Mouse (Mus musculus) CD4-positive, CD25-positive, alpha-beta regulatory T cell, adult 9 weeks (primary cell): ENCODE results near the gene Sh2d3c. TPM values are rescaled to one million over a fixed set of nuclear protein-coding genes. Genes with fewer than 3 reads are reported as not detected.

ENCODE experiments used
- polyA plus RNA-seq: library from polyadenylated mRNA; unstranded; fragments of 100-300 nt; shearing (Covaris generic); gene quantifications from one replicate; pipeline ENCODE4 v1.2.1, GENCODE M21; 2017

Gene Sh2d3c
- polyA plus RNA-seq, result 126 TPM

GRCm38 (mm10) chr2:32720681-32721229, at the start of gene Sh2d3c:
Gene Sh2d3c (plus strand): TSS chr2:32721055.

GRCm38 (mm10) chr2:32704021-32704421, 16.8 kb upstream of the Sh2d3c start, which contains the start of gene Fpgs:
Gene Fpgs (minus strand): TSS chr2:32704145.

GRCm38 (mm10) chr2:32712934-32713817, 7.7 kb upstream of the Sh2d3c start, which contains the start of gene Cdk9:
Gene Cdk9 (minus strand): TSS chr2:32713076.

GRCm38 (mm10) chr2:32740916-32741272, 20.0 kb downstream of the Sh2d3c start, which contains the start of gene 6330409D20Rik:
Gene 6330409D20Rik (minus strand): TSS chr2:32741016.

GRCm38 (mm10) chr2:32757056-32757845, 36.4 kb downstream of the Sh2d3c start, which contains the start of gene Tor2a:
Gene Tor2a (plus strand): TSS chr2:32757234.

GRCm38 (mm10) chr2:32775359-32776074, 54.7 kb downstream of the Sh2d3c start, which contains the start of the genes Ttc16 and Ptrh1:
Gene Ttc16 (minus strand): TSS chr2:32775633.
Gene Ptrh1 (plus strand): TSS chr2:32775786.

GRCm38 (mm10) chr2:32784048-32784681, 63.3 kb downstream of the Sh2d3c start, which contains the start of gene Cfap157:
Gene Cfap157 (minus strand): TSS chr2:32784428.

Other genes with a start within 250 kb of the Sh2d3c start
- gene Fam102a, start 185.7 kb upstream of the Sh2d3c start, polyA plus RNA-seq, result 67.8 TPM
- gene Dpm2, start 150.2 kb upstream of the Sh2d3c start, polyA plus RNA-seq, result 161 TPM
- not detected for gene Pip5kl1, start 146.3 kb upstream of the Sh2d3c start, polyA plus RNA-seq
- gene 9430097D07Rik, start 145.4 kb upstream of the Sh2d3c start, polyA plus RNA-seq, result not detected
- 57.7 TPM for gene St6galnac4, start 134.0 kb upstream of the Sh2d3c start, polyA plus RNA-seq
- gene St6galnac6, start 121.3 kb upstream of the Sh2d3c start, polyA plus RNA-seq, result 3.9 TPM
- not detected for gene Ak1, start 99.3 kb upstream of the Sh2d3c start, polyA plus RNA-seq
- 0.07 TPM for gene Eng, start 74.5 kb upstream of the Sh2d3c start, polyA plus RNA-seq
- 22.8 TPM for gene Fpgs, start 16.9 kb upstream of the Sh2d3c start, polyA plus RNA-seq
- gene Cdk9, start 8.0 kb upstream of the Sh2d3c start, polyA plus RNA-seq, result 27.3 TPM
- gene 6330409D20Rik, start 20.0 kb downstream of the Sh2d3c start, polyA plus RNA-seq, result 0.50 TPM
- 54.6 TPM for gene Tor2a, start 36.2 kb downstream of the Sh2d3c start, polyA plus RNA-seq
- gene Ttc16, start 54.6 kb downstream of the Sh2d3c start, polyA plus RNA-seq, result 1.6 TPM
- 6.0 TPM for gene Ptrh1, start 54.7 kb downstream of the Sh2d3c start, polyA plus RNA-seq
- gene Cfap157, start 63.4 kb downstream of the Sh2d3c start, polyA plus RNA-seq, result not detected
- gene Stxbp1, start 126.2 kb downstream of the Sh2d3c start, polyA plus RNA-seq, result 3.5 TPM
- 0.61 TPM for gene Fam129b, start 155.1 kb downstream of the Sh2d3c start, polyA plus RNA-seq
- 37.6 TPM for gene Rpl12, start 240.5 kb downstream of the Sh2d3c start, polyA plus RNA-seq
- gene Lrsam1, start 240.6 kb downstream of the Sh2d3c start, polyA plus RNA-seq, result 12.5 TPM